Mouse (Mus musculus) lung, embryonic 16.5 days (tissue): ENCODE measurements at regions not wholly inside any gene's neighbourhood (a gene's known extent, or its start where the extent isn't known, plus 50 kb on each side); places are given as distances from the start of the nearest gene placed in this dataset.
A peak's percentile ranks its signal among the peaks of the same experiment; 100 is the strongest.

ENCODE experiments used
- ATAC-seq: fragments of 200-750 bp; cut with Nextera tagmentation; 2 replicates; pipeline ENCODE4 v1.8.0; 2017; ENCODE audit warnings: low read depth, mild to moderate bottlenecking, moderate library complexity
- H3K27ac ChIP-seq: fragments of 300-500 bp; sonication (generic); 2 replicates; pipeline ENCODE4 v1.5.1; 2014; ENCODE audit warnings: mild to moderate bottlenecking, control low read depth, low read length
- H3K27me3 ChIP-seq: fragments of 300-500 bp; sonication (generic); 2 replicates; pipeline ENCODE4 v1.6.1; 2014; ENCODE audit warnings: low read depth, low read length, mixed read lengths; ENCODE audit not compliant: control insufficient read depth, insufficient read depth
- H3K36me3 ChIP-seq: fragments of 300-500 bp; sonication (generic); 2 replicates; pipeline ENCODE4 v1.6.1; 2014; ENCODE audit warnings: low read length; ENCODE audit not compliant: control insufficient read depth, insufficient read depth
- H3K4me1 ChIP-seq: fragments of 300-500 bp; sonication (generic); replicated peaks from 2 replicates; pipeline ENCODE4 v1.6.1; 2014; ENCODE audit warnings: low read length, mixed read lengths; ENCODE audit not compliant: control insufficient read depth, insufficient read depth
- H3K4me2 ChIP-seq: fragments of 300-500 bp; sonication (generic); 2 replicates; pipeline ENCODE4 v1.6.1; 2014; ENCODE audit warnings: low read depth, low read length, control low read depth
- H3K4me3 ChIP-seq: fragments of 300-500 bp; sonication (generic); 2 replicates; pipeline ENCODE4 v1.5.1; 2014; ENCODE audit warnings: mild to moderate bottlenecking, low read length, control low read depth
- H3K9ac ChIP-seq: fragments of 300-500 bp; sonication (generic); 2 replicates; pipeline ENCODE4 v1.6.1; 2014; ENCODE audit warnings: low read length, control low read depth
- H3K9me3 ChIP-seq: fragments of 300-500 bp; sonication (generic); 2 replicates; pipeline ENCODE4 v1.6.1; 2016; ENCODE audit warnings: low read length; ENCODE audit not compliant: control insufficient read depth
- WGBS: fragments of 180-500 bp; shearing (Covaris S2); extraction: QIAGEN DNeasy Blood & Tissue Kit; methylation state at CpG from one replicate; pipeline ENCODE4 v1.1.7; 2014; 5-methylcytosine and 5-hydroxymethylcytosine counted together

- Histone ChIP-seq H3K4me1 (no peaks in the 10 kb centered on the region), H3K9ac (no peak overlapping the region), H3K9me3 (no peaks in the 10 kb centered on the region), H3K4me2 (no peak overlapping the region), H3K4me3 (no peak overlapping the region), H3K27ac (no peak overlapping the region), H3K27me3 (no peaks in the 10 kb centered on the region), H3K36me3 (no peaks in the 10 kb centered on the region)
- 85% methylated on average over 10 of the region's 10 CpGs for WGBS
- no peak for ATAC-seq
These were observed 321.6 kb upstream of the Tbc1d5 start for GRCm38 (mm10) chr17:51500751-51501150.

- no peaks in the 10 kb centered on the region for H3K4me1 ChIP-seq
- no peak overlapping the region for H3K9ac ChIP-seq
- H3K4me3 ChIP-seq: no peak overlapping the region
- ATAC-seq: no peak
- H3K27me3 ChIP-seq: no peaks in the 10 kb centered on the region
- H3K9me3 ChIP-seq: no peaks in the 10 kb centered on the region
- H3K27ac ChIP-seq: no peak overlapping the region
- no peaks in the 10 kb centered on the region for H3K36me3 ChIP-seq
- no peak overlapping the region for H3K4me2 ChIP-seq
- 58% methylated on average over 2 of the region's 2 CpGs for WGBS
These were observed 320.4 kb upstream of the Tbc1d5 start for GRCm38 (mm10) chr17:51499541-51499940.

GRCm38 (mm10) chr17:51495038-51495437 is 315.9 kb upstream of the Tbc1d5 start:
- no peak for ATAC-seq
- no peaks in the 10 kb centered on the region for H3K9me3 ChIP-seq
- H3K27ac ChIP-seq: no peak overlapping the region
- 51% methylated on average over 2 of the region's 2 CpGs for WGBS
- H3K9ac ChIP-seq: no peak overlapping the region
- no peaks in the 10 kb centered on the region for H3K36me3 ChIP-seq
- H3K4me1 ChIP-seq: no peaks in the 10 kb centered on the region
- no peak overlapping the region for H3K4me2 ChIP-seq
- H3K4me3 ChIP-seq: no peak overlapping the region
- no peaks in the 10 kb centered on the region for H3K27me3 ChIP-seq

DNA sequence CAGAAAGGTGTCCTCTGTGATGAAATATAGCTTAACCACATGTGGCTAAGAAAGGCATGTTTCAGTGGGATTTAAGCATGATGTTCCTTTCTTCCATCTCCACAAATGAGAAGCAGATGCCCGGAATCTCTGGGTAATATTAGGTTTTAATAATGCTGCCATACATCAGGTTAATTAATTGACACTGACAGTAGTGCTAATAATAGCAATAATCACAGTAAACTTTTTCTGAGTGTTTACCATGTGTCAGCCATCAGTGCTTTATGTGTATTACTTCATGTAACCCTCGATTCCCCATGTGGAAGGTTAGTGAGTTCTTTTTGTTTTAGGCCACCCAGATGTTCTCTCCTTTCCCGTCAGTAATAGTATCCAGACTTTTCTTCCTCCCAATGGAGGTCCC is 310.2 kb upstream of the Tbc1d5 start:
- Histone ChIP-seq H3K4me1 (no peaks in the 10 kb centered on the region), H3K4me2 (no peak overlapping the region), H3K4me3 (no peak overlapping the region), H3K9me3 (no peaks in the 10 kb centered on the region), H3K9ac (no peak overlapping the region), H3K27ac (no peak overlapping the region), H3K36me3 (no peaks in the 10 kb centered on the region), H3K27me3 (no peaks in the 10 kb centered on the region)
- WGBS: 77% methylated on average over 3 of the region's 3 CpGs
- no peak for ATAC-seq

GRCm38 (mm10) chr17:51487918-51488445 is 308.8 kb upstream of the Tbc1d5 start:
- H3K4me2 ChIP-seq: no peak overlapping the region
- H3K4me3 ChIP-seq: no peak overlapping the region
- no peak overlapping the region for H3K27ac ChIP-seq
- H3K27me3 ChIP-seq: no peaks in the 10 kb centered on the region
- H3K9ac ChIP-seq: no peak overlapping the region
- H3K4me1 ChIP-seq: no peaks in the 10 kb centered on the region
- no peaks in the 10 kb centered on the region for H3K36me3 ChIP-seq
- 81% methylated on average over 3 of the region's 3 CpGs for WGBS
- H3K9me3 ChIP-seq: no peaks in the 10 kb centered on the region
- no peak for ATAC-seq

DNA sequence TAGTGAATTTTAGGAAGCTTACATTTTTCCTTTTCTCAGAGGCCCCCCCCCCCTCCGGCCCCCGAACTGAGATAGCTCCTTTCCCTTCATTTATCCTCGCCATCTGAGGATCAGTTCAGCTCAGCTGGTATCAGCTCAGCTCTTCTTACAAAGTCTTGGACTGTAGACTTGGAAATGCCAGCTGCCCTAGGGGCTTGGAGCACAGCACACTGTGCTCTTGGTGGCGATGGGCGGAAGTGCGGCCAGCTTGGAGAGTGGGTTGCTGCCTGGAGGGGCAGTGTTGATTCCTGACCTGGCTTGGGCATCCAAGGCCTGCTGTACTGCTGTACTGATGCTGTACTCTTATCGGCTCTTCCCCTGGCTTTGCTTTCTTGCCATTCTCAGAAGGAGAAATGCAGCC is 298.7 kb upstream of the Tbc1d5 start:
- H3K27ac ChIP-seq: no peak overlapping the region
- H3K9me3 ChIP-seq: no peaks in the 10 kb centered on the region
- no peaks in the 10 kb centered on the region for H3K36me3 ChIP-seq
- H3K4me3 ChIP-seq: no peak overlapping the region
- no peaks in the 10 kb centered on the region for H3K27me3 ChIP-seq
- no peak for ATAC-seq
- 71% methylated on average over 7 of the region's 7 CpGs for WGBS
- H3K4me1 ChIP-seq: no peaks in the 10 kb centered on the region
- no peak overlapping the region for H3K9ac ChIP-seq
- no peak overlapping the region for H3K4me2 ChIP-seq

DNA sequence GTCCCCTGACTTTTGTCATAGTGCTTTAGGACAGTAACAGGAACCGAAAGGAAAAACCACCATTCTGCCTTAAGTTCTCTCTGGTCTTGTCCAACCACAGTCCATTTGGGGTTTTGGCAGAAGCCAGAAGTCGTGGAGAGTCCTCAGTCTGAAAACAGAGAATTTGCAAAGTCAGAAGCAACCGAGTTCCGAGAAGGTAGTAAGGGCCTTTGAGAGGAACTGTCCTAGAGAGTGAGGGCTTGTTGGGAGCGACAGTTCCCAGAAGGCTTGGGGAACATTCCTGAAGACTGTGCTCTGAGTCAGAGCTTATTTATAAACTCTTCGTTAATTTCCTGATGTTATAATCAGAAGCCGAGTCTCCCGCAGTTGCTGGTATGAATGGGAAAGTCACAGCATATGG is 298.3 kb upstream of the Tbc1d5 start:
- ATAC-seq: no peak
- no peak overlapping the region for H3K27ac ChIP-seq
- 81% methylated on average over 8 of the region's 8 CpGs for WGBS
- no peak overlapping the region for H3K4me3 ChIP-seq
- no peaks in the 10 kb centered on the region for H3K9me3 ChIP-seq
- H3K27me3 ChIP-seq: no peaks in the 10 kb centered on the region
- no peak overlapping the region for H3K4me2 ChIP-seq
- no peaks in the 10 kb centered on the region for H3K4me1 ChIP-seq
- H3K9ac ChIP-seq: no peak overlapping the region
- H3K36me3 ChIP-seq: no peaks in the 10 kb centered on the region

DNA sequence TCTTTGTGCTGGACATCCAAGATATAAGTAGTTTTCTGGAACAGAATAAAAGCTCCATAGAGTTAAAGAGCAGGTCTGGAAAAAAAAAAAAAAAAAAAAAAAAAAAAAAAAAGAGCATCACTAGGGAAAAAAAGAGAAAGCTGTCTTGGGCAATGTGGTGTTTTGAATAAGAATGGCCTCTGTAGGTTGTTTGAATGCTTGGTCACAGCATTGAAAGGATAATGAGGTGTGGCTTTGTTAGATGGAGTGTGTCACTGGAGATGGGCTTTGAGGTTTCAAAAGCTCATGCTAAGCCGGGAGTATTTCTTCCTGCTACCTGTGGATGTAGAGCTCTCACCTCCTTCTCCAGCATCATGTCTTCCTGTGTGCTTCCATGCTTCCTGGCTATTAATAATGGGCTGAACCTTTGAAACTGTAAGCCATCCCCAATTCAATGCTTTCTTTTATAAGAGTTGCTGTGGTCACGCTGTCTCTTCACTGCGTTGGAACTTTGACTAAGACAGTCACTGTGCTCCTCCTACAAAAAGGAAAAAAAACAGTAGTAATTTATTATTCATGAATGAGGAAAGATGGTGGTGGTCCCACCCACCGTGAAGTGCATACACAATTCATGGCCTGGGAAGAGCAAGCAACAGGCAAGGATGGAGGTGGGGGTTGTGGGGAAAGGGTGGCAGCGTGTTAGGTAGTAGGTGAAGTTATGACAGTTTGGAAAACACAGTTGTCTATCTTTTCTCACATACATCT is 283.2 kb upstream of the Tbc1d5 start:
- Histone ChIP-seq H3K4me3 (no peak overlapping the region), H3K9ac (no peak overlapping the region), H3K36me3 (no peaks in the 10 kb centered on the region), H3K9me3 (no peaks in the 10 kb centered on the region), H3K27ac (no peak overlapping the region), H3K27me3 (no peaks in the 10 kb centered on the region), H3K4me2 (no peak overlapping the region), H3K4me1 (no peaks in the 10 kb centered on the region)
- no peak for ATAC-seq
- WGBS: 55% methylated on average over 5 of the region's 5 CpGs

GRCm38 (mm10) chr17:51461248-51461647 is 282.1 kb upstream of the Tbc1d5 start:
- WGBS: 45% methylated on average over 14 of the region's 14 CpGs
- Histone ChIP-seq H3K27ac (no peak overlapping the region), H3K9me3 (no peaks in the 10 kb centered on the region), H3K4me2 (peak overlapping the region; percentile 27; the same call in 1 of the 2 replicates), H3K9ac (no peak overlapping the region), H3K36me3 (no peaks in the 10 kb centered on the region), H3K4me3 (no peak overlapping the region), H3K27me3 (no peaks in the 10 kb centered on the region), H3K4me1 (no peaks in the 10 kb centered on the region)
- no peak for ATAC-seq
